Mouse (Mus musculus): Measurements from ENCODE around the gene Sestd1. TPM values are rescaled to one million over a fixed set of nuclear protein-coding genes. Genes with fewer than 3 reads are reported as not detected.

Gene Sestd1
- total RNA-seq, 2 experiments from 2014 or later, result 7.9 to 9.7 TPM

- DNase-seq (ENCODE audit: low spot score), result no peak
These were observed 141.5 kb downstream of the Sestd1 start for GRCm38 (mm10) chr2:77138879-77139278.

DNA sequence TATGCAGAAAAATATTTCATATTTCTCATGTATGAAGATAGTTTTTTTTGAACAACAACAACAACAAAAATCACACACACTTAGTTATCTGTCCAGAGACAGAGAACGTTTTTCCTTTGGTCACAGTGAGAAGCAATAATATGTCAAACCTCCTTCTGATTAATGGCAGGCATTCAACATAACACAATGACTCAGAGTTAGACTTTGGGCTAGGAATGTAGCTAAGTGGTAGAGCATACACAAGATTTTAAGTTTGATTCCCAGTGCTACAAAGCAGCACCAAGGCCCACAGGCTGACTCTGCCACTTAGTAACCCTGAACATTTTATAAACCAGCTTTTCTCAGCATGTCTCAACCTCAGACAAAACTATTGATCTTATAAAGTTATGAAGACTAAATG, 145.5 kb downstream of the Sestd1 start:
- no peak for DNase-seq (ENCODE audit: low spot score)

- DNase-seq (ENCODE audit: low spot score), result no peak
These were observed 147.0 kb downstream of the Sestd1 start for GRCm38 (mm10) chr2:77133407-77133806.

Other genes starting within 250 kb of the Sestd1 start
- gene Ccdc141, start 110.0 kb downstream of the Sestd1 start, total RNA-seq (2021), result 1 to 10 TPM; 4.2 to 5.1 TPM